Mouse (Mus musculus): ENCODE data around the gene Slit1. TPM values are rescaled to one million over a fixed set of nuclear protein-coding genes. Genes with fewer than 3 reads are reported as not detected.

Gene Slit1
- total RNA-seq, 1 experiment from 2014 or later = 0.05 TPM

GRCm38 (mm10) chr19:41660294-41660998 lies 83.0 kb downstream of the Slit1 start:
- no peak for ATAC-seq (replicated peaks; ENCODE audit: low read depth, poor library complexity, severe bottlenecking)

DNA sequence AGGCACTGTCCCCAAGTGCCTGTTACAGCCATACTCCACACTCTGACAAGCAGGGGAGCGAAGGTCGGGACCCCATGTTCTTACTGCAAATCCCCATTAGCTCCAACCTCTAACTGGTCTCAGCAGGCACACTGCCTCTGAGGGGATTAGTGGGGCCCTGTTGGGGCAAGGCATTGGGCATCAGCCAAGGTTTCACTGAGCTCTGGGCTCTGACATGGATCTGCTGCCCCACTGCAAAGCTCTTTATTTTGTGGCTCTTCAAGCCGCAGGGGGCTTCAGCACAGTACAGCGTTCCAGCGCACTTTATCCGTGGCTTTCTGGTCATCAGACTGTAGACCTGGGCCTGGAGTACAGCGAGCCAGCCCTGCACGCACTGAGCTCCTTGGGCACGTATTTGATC lies 86.0 kb downstream of the Slit1 start:
- ATAC-seq (replicated peaks; ENCODE audit: low read depth, poor library complexity, severe bottlenecking) = no peak

DNA sequence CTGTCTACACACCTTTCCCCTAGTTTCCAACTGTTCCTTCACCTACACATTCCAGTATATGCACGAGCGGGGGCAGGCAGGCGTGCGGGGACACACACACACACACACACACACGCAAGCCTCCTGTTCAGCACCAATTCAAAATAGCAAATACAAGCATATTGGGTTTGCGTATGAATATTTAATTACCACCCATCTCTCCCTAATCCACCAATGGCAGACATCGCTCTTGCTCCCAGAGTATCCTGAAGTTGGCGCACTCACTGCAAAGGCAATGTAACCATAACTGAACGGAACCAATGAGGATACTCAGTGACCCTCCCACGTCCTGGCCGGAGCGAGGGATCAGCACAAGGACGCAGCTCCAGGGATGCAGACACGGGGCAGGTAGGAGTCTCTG lies 86.8 kb downstream of the Slit1 start:
- no peak for ATAC-seq (replicated peaks; ENCODE audit: low read depth, poor library complexity, severe bottlenecking)

- peak; percentile 70; the same call in 1 of the 2 replicates for ATAC-seq (replicated peaks; ENCODE audit: low read depth, poor library complexity, severe bottlenecking)
Observed at GRCm38 (mm10) chr19:41655970-41656369, 87.5 kb downstream of the Slit1 start.

GRCm38 (mm10) chr19:41655089-41655783 lies 88.2 kb downstream of the Slit1 start:
- no peak for ATAC-seq (replicated peaks; ENCODE audit: low read depth, poor library complexity, severe bottlenecking)

- ATAC-seq (replicated peaks; ENCODE audit: low read depth, poor library complexity, severe bottlenecking) = no peak
Observed at GRCm38 (mm10) chr19:41651967-41652366, 91.5 kb downstream of the Slit1 start.

DNA sequence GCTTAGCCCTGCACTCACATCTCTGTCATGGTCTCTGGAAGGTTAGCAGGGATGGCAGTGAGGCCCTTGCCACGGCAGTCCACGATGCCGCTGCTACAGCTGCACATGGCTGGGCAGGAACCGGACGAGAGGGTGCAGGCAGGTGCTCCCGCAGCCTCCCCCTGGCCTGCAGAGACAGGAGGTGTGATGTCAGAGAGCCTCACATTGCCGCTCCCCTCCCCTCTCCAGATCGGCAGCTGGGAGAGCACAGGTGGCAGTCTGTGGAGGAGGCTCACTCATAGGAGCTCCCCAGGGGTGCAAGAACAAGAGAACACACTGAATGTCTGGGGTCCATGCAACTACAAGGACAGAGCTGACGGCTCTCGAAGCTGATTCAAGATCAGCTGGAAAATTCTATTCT lies 94.1 kb downstream of the Slit1 start:
- no peak for ATAC-seq (replicated peaks; ENCODE audit: low read depth, poor library complexity, severe bottlenecking)

GRCm38 (mm10) chr19:41646947-41647631 lies 96.4 kb downstream of the Slit1 start:
- ATAC-seq (replicated peaks; ENCODE audit: low read depth, poor library complexity, severe bottlenecking) = peak; percentile 95

- ATAC-seq (replicated peaks; ENCODE audit: low read depth, poor library complexity, severe bottlenecking) = no peak
Observed at GRCm38 (mm10) chr19:41643010-41643409, 100.5 kb downstream of the Slit1 start.

GRCm38 (mm10) chr19:41634999-41635398 lies 108.5 kb downstream of the Slit1 start:
- ATAC-seq (replicated peaks; ENCODE audit: low read depth, poor library complexity, severe bottlenecking) = no peak

DNA sequence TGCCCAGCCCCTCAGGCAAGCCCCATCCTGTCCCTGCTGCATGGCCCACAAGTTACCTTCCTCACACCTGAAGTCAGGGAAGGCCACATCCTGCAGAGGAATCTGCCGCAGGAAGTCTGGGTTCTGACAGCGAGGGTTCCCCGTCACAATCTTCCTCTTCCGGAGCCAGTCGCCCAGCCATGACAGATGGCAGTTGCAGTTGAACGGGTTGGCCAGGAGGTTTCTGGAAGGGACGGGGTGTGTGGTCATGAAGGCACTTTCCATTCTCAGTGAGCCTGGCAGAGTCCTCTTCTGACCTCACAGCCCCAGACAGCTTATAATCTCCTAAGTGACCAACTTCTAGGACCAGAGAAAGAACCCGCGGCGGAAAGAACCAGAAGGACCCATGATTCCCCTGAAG lies 109.4 kb downstream of the Slit1 start:
- ATAC-seq (replicated peaks; ENCODE audit: low read depth, poor library complexity, severe bottlenecking) = peak; percentile 68

GRCm38 (mm10) chr19:41629532-41629931 lies 113.9 kb downstream of the Slit1 start:
- peak; percentile 63; the same call in 1 of the 2 replicates for ATAC-seq (replicated peaks; ENCODE audit: low read depth, poor library complexity, severe bottlenecking)

DNA sequence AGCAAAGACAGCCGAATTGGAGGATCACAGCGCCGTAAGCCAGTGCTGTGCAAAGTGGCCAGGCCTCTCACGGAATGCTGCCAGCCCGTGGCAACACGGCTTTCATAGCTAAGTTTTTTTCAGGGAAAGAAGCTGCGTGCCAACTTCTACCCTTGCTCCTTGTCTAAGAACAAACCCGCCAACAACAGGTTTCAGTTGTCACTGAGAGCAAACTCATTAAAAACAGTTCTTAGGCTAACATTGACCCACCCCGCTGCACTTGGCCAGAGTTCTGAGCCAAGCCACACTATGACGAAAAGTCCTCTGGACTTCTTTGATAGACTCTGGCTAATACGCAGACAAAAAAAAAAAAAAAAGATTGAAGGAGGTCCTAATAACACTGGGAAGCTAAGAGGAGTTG lies 114.5 kb downstream of the Slit1 start:
- no peak for ATAC-seq (replicated peaks; ENCODE audit: low read depth, poor library complexity, severe bottlenecking)

DNA sequence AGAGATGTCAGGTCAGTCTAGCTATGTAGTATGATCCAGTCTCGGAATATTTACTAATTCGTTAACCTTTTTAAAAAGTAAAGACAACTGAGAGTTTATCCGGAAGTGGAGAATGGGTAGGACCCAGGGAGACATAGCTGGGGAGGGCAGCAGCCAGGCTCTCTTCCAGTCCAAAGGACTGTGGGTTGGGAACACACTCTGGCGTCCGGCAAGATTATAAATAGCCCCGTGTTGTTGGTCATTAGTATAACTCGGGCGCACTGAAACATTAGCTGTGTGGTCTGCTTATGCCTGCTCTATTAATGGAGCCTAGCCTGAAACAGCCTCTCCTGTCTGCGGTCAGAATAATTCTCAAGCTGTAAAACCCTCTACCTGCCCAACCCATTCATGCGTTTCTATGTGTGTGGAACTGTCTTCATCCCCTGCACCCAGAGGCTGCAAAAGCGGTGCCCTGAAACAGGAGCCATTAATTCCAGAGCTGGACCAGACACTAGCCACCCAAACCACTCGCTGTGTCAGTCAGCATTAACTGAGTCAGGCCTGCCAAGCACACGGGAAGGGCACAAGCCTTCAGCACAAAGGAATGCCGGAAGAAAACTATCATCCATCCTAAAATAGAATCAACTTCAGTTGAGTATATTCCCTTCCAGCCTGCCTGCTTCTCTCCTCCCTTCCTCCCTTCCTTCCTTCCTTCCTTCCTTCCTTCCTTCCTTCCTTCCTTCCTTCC lies 122.9 kb downstream of the Slit1 start:
- ATAC-seq (replicated peaks; ENCODE audit: low read depth, poor library complexity, severe bottlenecking) = no peak

GRCm38 (mm10) chr19:41618771-41619385 lies 124.6 kb downstream of the Slit1 start:
- no peak for ATAC-seq (replicated peaks; ENCODE audit: low read depth, poor library complexity, severe bottlenecking)

GRCm38 (mm10) chr19:41618153-41618657 lies 125.3 kb downstream of the Slit1 start:
- 0 out of 2 replicates have a peak, but pooled peaks have one; percentile 47 for ATAC-seq (replicated peaks; ENCODE audit: low read depth, poor library complexity, severe bottlenecking)

- no peak for ATAC-seq (replicated peaks; ENCODE audit: low read depth, poor library complexity, severe bottlenecking)
Observed at GRCm38 (mm10) chr19:41617102-41617501, 126.4 kb downstream of the Slit1 start.

DNA sequence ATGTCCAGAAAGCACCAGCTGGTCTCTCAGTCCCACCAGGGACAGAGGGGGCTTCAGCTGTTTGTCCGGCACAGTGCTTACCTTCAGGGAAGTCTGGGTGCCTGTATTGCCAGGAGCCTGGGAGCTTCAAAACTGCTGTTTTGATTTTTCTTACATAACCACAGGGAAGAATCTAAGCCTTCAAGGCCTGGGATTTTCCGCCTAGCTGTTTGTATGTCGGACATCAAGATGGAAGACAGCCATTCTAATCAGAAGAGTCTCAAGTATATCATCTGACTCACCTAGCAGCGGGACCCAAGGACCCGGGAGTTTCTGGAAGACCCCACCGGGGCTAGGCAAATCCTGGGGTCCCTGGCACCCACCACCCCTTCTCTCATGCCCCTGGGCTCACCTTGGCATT lies 127.2 kb downstream of the Slit1 start:
- no peak for ATAC-seq (replicated peaks; ENCODE audit: low read depth, poor library complexity, severe bottlenecking)

GRCm38 (mm10) chr19:41615606-41616224 lies 127.8 kb downstream of the Slit1 start:
- ATAC-seq (replicated peaks; ENCODE audit: low read depth, poor library complexity, severe bottlenecking) = 0 out of 2 replicates have a peak, but pooled peaks have one; percentile 22
